Mouse (Mus musculus): ENCODE results near the gene Ppm1b.

Gene Ppm1b

DNA sequence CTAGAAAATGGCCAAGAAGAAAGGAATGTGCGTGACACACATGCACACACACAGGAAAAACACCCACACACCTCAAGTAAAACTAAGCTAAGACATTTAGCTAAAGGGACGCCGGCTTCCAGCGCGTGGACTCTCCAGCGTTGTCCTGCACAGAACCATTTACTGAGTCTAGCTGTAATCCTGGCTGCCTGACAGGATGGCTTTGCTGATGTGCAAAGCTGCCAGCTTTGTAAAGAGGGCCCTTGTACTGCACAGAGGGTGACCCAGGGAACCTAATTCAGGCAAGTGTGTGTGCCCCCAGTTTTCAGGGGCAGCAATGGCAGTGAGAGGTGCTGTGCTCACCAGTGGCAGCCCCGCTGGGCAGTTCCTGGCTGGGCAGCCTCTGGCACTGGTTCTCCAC is 110.8 kb downstream of the Ppm1b start:
- in situ Hi-C loops (cut with MboI, MseI), result no loop called here

DNA sequence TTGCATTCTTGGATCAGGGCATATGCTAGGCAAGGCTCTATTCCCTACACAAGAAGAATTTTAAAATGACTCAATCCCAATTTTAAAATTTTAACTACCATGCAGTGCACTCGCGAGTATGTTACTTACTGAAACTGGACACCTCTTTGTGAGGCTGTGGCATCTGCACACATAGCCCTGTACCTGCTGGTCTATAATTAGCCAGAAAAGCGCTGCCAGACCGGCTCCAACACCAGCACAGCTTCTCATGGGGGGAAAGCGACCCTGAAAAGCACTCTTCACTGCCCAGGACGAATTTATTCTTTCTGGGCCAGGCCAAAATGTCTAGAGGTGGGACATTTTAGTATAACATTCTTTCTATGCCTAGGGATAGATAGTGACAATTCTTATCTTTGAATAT is 114.1 kb downstream of the Ppm1b start:
- in situ Hi-C loops (cut with MboI, MseI), result no loop called here

DNA sequence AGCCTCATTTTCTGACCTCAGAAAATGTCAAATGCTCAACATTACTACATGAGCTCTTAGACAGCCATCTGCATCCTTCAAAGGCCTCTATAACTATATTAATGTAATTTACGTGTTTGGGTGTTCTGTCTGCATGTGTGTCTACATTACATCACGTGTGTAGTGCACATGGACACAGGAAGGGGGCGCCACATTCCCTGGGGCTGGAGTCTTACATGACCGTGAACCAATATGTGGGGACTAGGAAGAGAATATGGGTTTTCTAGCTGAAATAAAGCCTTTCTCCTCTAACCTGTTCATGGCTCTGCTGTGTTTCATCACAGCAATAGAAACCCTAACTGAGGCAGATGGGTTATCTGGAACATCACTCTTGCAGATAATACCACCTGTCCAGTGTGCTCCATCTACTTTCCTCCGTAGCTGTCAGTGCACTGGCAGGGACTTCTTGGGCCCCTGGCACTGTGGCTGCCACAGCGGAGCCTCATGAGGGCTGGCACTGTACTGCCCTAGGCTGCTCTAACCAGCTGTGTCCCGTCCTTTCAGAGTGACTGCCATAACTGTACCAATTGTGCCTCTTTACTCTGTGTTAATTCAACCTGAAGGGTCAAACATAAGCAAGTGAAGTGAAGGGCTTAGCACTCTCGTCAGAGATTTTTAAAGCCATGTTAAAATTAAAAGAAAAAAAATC is 114.7 kb downstream of the Ppm1b start:
- in situ Hi-C loops (cut with MboI, MseI), result no loop called here

DNA sequence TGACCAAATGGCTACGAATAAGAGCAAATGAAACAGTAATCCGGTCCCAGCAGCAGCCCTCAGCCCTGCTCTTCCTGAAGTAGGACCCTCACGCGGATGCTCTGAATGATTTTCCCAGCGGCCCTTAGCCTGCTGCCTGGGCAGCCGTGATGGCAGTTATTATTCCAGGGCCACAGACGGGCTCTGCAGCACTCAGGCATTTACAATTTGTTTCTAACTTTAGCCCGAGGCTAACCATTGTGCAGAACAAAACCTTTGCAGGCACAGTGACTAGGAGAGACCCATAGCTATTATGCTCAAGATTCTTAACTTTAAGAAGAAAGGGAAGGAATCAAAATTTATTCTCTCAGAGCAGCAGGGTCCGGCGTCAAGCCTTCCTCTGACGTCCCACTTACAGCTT is 115.8 kb downstream of the Ppm1b start:
- in situ Hi-C loops (cut with MboI, MseI), result no loop called here

DNA sequence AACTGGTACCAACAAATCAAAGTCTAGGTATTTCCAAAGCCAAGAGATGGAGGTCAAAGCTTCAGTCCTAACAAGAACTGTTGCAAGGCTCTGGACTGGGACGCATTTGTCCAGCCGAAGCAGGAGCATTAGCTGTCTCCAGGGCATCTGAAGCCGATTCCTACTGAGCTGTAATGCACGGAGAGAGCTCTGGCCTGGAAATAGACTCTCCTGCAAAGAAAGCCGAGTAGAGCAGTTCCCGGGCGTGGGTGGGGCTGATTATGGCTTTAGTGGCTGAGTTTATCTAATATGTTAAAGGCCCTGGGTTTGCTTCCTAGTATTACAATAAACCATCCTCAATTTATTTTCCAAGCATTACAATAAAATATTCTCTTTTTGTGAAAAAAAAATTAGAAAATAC is 116.7 kb downstream of the Ppm1b start:
- in situ Hi-C loops (cut with MboI, MseI), result no loop called here
